Mouse (Mus musculus) frontal cortex, postnatal 14 days (tissue): ENCODE measurements at regions not wholly inside any gene's neighbourhood (a gene's known extent, or its start where the extent isn't known, plus 50 kb on each side); places are given as distances from the start of the nearest gene placed in this dataset.

Source experiments
- DNase-seq, 2 experiments: peaks; one replicate each; pipeline ENCODE4 v3.0.0; 2022; ENCODE audit warnings: low spot score in 2 of 2

DNA sequence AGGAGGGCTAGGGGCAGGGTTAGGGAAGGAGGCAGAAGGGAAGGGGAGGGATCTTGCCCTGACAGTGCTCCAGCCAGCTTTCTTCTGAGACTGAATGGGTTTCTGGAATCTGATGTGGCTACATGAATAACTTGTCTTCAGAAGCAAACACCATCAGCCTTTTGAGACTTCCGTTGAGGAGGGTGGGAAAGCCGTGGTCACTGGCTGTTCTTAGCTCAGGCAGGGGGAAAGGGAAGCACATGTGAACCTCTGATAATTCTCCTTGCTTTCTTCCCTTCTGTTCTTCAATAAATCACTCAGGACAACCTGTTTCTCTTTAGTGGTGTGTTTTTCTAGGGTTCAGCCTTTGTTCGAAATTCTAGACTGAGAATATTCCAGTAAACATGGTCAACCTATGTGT lies 148.9 kb downstream of the Bcl11a start:
- DNase-seq, result no peak

DNA sequence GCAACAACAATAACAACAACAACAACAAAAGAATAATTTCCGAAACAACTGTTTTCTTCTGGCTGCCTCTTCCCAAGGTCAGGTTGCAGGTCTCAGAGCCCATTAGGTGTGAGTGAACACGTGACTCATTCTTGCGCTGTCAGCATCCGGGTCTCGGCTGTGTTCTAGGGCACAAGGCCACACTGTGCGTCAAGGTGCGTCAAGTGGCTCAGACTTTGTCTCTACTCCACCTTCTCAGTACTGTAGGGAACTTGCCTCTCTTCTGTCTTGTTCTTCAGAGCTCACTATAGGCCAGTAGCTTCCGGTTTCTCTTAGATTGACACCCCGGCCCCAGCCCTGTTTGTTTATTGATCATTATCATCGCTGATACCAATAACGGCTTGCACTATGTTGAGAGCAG lies 155.5 kb downstream of the Bcl11a start:
- DNase-seq, result no peak

DNA sequence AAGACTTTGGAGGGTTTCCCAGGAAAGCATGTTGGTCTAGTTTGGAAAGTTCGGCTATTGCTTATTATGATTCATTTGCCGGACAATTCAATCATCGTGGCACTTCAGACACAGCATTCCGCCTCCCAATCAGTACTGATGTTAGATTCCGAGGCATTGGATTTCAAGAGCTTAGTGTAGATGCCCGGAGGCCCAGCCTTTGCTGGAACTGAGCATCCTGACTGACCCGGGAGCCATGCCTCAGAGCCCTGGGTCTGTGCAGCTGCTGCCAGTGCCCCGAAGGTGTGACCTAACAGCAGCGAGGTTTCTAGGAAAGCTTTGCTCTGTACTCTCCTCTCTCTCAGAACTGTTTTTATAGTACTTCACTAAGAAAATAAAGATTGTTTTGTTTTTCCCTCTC lies 156.0 kb downstream of the Bcl11a start:
- no peak for DNase-seq

DNA sequence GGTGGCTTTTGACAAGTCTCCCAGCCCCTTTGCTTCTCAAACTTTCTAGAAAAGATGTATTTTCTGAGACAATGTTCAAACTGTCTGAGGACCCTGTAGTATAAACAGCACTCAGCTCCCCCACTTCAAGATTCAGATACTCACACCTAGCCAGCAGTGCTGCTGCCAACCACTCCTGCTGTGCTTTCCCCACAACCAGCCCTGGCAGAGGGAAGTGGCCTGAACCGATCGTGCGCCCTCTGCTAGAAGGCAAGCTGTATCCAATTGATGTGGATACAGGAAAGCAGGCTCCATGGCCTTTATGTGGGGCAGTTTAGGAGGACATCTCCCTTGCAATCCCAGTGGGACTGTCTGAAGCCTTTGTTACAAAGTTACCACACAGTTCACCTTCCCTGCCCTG lies 156.6 kb downstream of the Bcl11a start:
- no peak for DNase-seq

DNA sequence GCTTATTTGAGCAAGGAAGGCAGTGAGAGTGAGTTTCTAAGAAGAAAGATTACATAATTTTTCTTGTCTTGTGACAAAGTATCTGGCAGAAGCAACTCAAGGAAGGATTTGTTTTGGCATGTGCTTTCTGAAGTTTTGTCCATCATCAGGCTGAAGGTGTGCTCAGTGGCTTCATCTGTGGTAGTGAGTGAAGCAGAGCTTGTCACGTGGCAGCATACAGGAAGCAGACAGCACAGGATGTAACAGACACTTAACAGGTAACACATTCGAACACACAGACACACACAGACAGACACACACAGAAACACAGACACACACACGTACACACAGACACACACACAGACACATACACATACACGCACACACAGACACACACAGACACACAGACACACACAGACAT lies 157.5 kb downstream of the Bcl11a start:
- DNase-seq, result no peak

DNA sequence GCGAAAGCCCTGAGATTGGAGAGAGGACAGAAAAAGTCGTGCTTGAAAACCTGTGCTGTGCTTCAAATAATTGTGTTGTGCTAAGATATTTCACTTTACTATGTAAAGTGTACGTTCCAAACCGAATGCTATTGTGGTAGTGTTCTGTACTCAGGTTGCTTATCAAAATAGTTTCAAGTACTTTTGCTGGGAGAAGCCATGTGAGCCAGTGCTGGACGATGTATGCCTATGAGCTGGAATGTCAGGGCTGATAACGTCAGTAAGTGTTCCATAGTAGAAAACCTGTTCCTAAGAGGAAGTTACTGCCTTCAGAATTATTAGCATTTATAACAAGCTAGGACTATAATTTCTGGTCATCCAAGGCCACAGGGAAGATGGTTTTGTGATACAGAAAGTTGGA lies 161.8 kb downstream of the Bcl11a start:
- DNase-seq, result no peak

DNA sequence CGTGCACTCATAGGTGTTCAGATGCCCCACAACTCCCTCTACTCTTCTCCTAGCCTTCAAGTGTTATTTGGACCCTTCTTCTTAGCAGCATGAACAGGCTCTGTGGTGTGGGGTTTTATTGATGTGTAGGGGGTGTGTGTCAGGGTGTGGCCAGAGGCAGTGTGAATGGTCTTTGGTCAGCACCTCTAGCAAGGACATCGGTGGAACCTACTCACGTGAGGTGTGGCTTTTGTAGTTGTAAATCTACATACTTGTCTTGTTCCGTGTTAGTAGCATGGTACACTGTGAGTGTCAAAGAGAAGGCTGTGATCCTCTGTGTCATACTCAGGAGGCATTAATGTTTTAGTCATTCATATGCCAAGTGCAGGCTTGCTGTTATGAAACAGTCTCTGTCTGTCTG lies 164.2 kb downstream of the Bcl11a start:
- DNase-seq, result no peak

DNA sequence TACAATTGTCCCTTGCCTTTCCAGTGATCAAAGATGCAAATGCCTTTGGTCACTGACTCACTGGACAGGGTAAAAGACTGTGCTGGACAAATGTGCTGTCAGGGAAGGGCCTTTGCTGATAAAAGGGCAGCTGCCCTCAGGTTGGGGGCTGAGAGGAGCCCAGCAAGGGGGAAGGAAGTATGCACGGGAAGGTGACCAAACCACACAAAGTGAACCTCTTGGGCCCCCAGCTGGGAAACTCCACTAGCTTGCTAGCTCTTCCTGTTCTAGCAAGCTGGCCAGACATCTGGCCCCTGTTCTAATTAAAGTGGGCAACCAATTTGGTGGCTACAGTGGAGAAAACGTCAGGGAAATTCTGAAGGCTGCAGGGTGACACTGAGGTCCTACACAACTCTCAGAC lies 165.0 kb downstream of the Bcl11a start:
- DNase-seq, result no peak

DNA sequence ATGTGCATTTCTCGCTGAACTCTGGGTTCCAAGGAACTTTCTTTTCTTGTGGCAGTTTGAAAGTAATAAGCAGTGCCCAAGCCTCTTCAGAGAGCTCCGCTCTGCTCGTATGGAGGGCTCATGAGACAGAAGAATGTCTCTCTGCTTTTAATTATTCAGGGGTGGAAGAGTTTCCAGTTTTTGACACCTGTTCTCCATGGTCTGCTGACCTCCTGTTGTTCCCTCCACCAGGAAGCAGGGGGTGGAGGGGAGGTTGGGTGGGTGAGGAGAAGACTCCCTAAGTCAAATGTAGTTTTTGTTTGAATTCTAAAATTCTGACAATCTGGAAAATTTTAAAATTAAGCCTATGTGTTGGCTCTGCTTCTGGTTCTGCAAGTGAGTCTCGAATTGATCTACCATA lies 167.5 kb downstream of the Bcl11a start:
- DNase-seq, result no peak

DNA sequence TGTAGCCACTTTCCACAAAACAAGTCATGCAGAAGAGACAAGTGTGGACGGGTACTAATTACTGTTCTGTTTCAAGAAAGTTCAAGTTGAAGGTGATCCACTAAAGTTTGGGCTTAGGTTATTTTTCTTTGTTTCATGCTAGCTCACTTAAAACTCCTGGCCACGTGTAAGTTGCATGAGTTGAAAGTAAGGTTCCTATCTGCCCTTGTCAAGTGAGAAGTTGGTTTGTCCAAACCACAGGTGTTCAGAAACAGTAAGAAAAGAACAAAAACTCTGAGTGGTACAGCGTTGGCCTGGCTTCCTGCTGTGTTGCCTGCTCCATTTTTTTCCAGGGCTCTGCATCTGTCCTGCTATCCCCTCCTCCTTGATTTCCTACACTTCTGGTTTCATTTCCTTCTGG lies 168.5 kb downstream of the Bcl11a start:
- DNase-seq, result no peak

DNA sequence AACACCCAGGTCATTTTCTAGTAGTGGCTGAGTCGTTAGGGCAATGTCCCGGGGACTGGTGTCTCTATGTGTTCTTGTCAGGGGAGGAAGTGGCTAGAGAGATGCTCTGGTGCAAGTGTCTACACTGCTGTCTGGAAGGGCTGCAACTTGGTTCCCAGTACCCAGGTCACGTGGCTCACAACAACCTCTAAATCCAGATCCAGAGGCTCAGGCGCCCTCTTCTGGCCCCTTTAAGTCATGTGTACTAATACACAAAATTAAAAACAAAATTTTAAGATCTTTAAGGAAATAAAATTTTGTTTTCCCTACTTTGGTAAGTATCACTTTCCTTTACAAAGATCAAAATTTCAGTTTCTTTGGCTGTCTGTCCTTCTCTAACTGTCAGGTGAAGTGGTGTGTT lies 169.4 kb downstream of the Bcl11a start:
- DNase-seq, result no peak

DNA sequence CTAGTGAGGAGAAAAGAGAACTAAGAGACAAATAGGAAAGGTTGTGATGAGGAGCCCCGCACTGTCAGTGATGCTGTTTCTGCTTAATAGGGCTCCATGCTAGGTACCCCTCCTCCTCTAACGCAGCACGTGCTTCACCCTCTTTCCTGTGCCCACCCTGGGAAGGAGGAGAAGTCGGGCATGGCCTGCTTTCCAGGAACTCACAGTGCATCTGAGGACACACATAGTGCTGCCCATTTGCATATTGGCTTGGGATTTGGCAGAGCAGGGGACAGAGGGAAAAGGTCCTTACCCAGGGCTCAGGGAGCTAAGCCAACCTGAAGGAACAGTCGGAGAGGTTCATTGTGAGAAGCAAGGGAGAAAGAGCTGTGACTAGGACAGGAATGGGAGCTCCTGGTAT lies 173.7 kb downstream of the Bcl11a start:
- DNase-seq, result no peak

DNA sequence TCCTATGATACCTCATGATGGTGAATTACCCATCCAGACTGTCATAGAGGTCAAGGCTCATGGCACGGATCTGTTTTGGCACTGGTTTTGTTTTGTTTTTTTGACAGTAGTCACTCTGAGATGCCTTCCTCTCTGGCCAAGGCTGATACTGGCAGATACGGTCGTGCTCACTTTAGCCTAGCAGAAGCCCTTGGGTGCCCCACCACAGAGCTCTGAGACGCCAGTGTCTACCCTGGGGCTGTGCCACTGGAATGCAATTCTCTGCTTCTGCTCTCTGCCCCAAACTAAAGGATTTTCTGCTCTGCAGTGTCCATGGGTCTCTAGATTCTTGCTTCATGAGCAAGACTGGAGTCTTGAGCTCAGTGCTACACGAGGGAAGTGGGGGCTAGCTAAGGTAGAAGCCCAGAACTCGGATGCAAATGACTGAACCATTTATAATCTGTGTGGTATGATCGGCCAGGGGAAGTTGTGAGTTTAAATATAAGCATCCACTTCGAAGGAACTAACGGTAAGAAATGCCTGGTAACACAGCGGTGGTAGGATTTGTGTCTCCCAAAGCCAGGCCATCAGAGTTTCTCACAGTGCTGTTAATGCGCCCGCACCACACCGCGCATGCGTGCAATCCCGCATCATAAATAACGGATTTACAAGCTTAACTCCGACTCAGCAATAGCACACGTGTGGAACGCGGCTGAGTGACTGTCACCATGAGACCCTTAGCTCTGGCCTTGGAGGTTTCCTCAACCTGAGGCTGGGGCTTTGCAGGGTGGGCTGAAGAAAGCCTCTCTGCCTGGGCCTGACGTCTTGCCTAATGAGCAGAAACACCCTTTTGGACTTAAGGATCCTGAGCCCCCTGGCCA lies 177.6 kb downstream of the Bcl11a start:
- DNase-seq, result no peak

DNA sequence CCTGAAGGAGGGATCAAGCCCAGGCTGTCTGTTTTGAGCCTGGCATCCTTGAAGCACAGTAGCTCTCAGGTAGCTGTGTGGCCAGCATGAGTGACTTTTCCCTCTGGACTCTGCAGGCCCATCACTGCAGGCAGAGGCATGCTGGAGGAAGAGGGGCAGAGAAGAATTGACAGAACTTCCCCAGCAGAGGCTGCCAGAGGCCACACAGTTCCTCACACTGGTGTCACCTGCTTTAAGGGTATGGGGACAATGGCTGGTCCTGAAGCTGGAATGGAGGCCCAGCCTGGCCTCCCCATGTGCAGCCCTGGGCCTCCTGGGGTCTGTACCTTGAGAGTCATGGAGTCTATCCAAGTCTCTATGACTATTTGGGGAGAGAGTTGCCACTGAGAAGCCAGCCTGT lies 179.9 kb downstream of the Bcl11a start:
- DNase-seq, result no peak

DNA sequence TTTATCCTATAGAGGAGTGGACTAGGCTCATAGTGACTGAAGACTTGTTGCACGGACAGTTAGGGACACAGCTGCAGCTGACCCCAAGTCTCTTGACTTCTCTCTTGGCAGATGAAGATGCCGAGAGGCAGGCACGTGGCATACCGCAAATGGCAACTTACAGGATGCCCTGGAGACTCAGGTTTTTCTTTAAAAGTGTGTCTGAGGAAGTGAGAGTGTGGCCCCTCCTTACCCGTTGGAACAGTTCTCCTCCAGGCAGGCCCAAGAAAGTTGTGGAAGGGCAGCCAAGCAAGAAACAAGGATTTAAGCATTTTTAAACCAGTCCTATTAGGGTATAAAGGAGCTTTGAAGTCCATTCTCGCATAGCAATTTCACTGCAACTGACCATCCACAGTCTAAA lies 180.5 kb downstream of the Bcl11a start:
- DNase-seq, result no peak

DNA sequence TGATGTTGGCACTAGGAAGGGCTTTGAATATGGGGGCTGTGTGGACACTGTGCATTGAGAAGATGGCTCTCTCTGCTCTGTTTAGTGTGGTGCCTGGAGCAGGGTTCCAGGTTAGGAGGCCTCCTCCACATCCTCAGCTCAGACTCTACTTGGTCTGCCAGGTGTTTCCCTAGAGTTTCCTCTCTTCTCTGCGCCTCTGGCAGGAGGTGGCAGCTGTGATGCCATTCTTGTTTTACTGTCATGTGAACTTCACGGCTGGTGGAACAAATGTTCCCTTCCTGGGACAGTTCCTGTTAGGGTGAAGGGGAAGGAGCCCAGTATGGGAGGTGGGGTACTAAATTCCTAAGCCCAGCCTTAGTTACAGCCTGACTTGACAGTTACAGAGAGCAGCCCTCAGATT lies 181.8 kb downstream of the Bcl11a start:
- DNase-seq, result no peak

DNA sequence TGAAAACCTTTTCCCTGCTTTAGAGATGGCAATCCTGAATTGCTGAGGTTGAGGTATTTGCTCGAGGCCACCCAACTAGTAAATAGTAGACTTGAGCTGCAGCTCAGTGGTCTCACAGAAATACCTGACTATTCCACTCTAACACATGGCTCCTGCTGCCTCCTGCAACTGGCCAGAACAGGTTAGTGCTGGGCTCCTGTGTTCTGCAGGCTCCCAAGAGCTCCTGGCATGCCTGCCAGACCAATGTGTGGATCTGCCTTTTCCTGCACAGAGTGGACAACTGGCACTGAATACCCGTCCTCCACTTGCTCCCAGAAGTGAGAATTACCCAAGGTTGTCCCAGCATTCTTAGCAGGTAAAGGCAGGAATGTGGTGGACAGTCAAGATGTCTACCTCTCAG lies 191.2 kb downstream of the Bcl11a start:
- DNase-seq, result no peak

DNA sequence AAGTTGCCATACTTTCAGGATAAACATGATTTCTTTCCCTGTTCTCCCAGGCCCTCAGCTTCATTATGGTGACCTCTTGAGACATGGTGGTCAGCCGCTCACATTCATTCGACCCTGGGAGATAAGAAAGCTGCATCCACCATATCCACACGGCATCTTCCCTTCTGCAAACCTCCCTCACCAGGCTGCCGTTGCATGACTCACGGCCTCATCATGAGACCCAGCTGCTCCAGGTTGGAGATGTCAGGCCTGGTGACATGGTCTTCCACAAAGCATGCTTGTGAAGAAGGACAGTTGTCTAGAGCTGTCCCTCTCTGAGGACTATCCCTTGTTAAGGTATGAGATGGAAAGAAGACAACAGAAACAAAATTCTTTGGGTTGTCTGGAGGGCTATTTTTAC lies 203.8 kb downstream of the Bcl11a start:
- DNase-seq, result no peak

DNA sequence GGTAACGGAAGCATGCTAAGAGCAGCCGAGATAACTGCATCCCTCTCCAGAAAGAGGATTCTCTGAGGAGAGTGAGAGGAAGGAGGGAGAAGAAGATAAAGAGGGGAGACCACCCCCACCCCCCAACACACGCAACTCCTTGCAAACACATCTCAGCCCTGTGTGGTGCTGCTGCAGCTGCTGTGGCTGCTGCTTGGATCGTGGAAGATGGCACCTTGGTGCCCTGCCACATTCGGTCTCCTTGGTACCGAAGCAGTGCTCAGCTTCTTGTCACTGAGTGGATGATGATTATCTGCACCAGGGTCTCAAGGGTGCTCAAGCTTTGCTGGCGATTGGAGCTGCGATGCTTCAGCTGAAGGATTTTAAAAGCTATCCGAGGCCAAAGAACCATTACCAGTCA lies 204.7 kb downstream of the Bcl11a start:
- DNase-seq, result no peak

DNA sequence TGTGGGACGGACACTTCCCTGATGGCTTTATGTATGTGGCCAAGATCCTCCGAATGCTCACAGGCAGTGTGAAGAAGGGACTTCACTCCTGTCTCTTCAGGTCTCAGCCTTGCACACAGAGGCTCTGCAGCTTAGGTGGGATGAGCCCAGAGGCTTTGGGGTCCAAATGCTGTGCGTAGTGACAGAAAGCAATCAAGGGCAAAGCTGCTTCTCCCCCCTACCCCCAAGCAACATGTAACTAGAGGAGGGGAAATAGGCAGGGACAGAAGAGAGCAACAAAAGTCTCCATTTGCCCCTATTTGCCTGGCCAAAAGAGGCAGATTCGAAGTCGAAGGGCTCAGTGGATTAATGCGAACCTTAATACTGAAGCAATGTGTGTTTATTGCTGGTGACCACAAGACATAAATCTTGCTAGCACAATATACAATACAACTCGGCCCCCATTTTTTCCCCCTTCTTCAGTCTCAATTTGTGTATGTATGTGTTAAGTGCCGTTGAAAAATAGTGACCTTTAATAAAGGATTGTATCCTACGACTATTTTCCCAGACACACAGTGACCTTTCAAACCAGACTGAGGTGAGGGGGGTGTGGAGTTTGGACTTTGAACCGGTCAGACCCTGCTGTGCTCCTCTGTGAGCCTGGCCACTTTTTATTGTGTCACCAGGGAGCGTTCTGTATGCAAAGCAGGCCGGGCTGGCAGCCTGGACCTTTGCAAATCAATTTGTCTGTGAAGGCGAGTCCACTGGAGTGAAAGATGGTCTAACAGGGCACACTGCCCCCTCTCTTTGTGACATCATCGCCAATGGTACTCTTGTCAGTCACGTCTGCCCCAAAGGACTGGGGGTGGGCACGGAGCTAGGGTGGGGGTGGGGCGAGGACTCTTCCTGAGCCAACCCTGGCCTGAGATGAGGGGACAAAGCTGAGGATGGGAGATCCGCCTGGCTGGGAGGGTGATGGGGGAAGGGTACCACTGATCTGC lies 208.6 kb downstream of the Bcl11a start:
- DNase-seq, result no peak

DNA sequence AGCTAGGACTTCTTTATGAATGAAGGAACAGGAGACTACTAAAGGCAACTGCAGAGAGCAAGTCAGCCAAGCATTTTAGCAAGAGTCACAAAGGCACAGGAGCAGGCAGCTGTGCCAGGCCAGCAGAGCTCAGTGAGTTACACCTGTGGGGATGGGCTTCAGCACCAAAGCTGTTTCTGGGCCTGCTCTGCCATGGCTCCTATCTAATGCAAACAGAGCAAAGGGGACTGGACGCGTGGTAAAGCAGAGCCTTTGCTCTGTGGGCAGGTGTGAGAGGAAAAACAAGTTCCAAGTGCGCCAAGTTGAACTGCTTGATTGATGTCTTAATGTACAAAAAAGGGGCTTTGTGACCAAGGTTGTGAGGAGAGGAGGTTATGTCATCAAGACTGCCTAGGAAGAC lies 215.4 kb downstream of the Bcl11a start:
- DNase-seq, result no peak

DNA sequence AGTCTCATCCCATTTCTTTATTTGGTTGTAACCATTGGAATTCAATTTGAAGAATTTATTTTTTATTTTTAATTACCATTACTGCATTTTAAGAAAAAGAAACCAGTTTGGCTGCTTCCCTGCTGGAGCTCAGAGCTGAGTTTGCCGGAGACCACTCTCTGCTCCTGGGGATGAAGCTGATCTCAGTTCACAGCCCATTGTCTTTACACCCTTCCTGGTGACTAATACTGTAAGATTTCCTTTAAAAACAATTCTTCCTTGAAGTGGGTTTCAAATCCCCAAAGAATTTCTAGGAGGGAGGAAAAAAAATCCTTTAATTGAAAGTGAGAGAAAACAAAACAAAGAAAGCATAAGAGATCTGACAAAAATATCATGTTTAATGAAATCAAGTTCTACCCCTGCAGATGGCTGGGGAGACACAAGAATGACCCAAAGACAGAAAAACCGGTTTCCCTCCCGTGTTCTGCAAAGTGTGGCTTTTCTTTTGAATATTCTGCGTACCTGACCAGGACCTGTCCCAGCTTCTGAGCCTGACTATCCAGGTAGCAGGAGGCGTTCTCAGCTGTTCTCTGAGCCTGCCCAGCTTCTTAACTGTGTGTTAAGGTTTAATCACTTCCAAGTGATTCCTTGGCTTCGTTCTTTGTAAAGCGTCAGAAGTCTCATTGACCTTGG lies 216.1 kb downstream of the Bcl11a start:
- no peak for DNase-seq
